Mouse (Mus musculus): ENCODE data around the gene Csde1. TPM values are rescaled to one million over a fixed set of nuclear protein-coding genes. Genes with fewer than 3 reads are reported as not detected.

Csde1 gene
- polyA plus RNA-seq (2016; fragmentation: Nextera tagmentation; extraction: Ambion mirVana) = 532 and 540 TPM in 2 replicates

DNA sequence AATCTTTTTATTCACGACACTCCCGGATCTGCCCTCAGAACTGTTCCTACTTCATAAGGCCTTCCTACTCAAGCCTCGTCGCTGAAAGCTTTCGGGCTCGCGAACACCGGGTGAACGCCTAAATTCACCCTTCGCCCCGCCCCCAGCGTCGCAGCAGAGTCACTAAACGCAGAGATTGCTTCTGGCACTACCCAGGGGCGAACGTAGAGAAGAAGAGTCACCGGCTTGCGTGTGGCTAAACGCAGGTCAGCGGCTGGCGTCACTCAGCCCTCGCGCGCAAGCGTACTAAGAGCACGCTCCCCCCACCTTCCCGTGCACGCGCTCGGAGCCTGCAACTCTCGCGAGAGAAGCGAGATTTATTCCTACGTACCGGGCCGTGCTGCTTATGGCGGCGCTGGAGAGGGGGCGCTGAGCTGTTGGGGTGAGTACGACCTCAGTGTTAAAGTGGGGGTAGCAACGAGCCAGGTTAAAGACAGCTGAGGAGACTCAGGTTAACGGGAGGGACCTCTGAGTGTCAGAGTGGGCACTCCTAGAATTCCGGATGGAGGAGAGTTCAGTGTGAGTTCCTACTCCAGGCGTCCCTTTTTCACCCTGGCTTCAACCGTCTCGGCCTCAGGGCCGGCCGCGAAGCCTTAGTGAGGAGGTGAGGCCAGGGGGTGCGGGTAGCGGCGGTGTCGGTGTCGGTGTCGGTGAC, at the start of gene Csde1:
TSS of gene Csde1 (plus strand) at position 178 of the 694 bp plus-strand sequence.
- Histone ChIP-seq H3K36me3 (replicated peaks) (no peaks in the 10 kb centered on the region; the same call in 1 of the 2 replicates), H3K4me2 (peak within 1 kb of the TSS; percentile 70), H3K4me1 (peaks cover 13% of the 10 kb centered on the region), H3K9ac (peak within 1 kb of the TSS; percentile 96), H3K27me3 (no peaks in the 10 kb centered on the region), H3K27ac (peak within 1 kb of the TSS; percentile 96), H3K4me3 (replicated peaks) (peak within 1 kb of the TSS; percentile 84), H3K9me3 (no peaks in the 10 kb centered on the region)
- peak; percentile 93 for ATAC-seq (ENCODE audit: low FRiP score)
- under 1% methylated on average over 55 of the region's 55 CpGs for WGBS

DNA sequence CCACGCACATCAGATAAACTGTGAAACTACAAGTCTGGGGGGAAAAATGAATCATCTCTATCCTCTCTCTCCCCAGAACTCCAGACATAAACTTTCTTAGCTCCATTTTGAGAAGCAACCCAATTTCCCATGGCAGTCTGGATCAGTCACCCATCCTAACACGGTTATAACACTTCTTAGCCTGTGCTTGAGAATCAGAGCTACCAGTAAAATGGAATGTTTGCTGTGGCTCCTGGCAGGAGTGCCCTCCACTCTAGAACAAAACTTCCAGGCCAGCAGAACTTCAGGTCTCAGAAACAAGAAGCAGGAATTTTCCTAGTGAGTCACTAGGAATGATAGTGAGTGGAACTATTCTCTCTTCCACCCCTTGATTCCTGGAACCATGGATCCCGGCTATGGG, 49.7 kb upstream of the Csde1 start:
- Histone ChIP-seq H3K4me3 (replicated peaks) (no peak overlapping the region), H3K9me3 (no peaks in the 10 kb centered on the region), H3K27ac (no peak overlapping the region), H3K36me3 (replicated peaks) (no peaks in the 10 kb centered on the region), H3K4me1 (peaks cover 13% of the 10 kb centered on the region), H3K27me3 (0 out of 2 replicates have a peak, but pooled peaks cover 3% of the 10 kb centered on the region), H3K9ac (no peak overlapping the region), H3K4me2 (no peak overlapping the region)
- no peak for ATAC-seq (ENCODE audit: low FRiP score)
- 87% methylated on average over 3 of the region's 3 CpGs for WGBS

DNA sequence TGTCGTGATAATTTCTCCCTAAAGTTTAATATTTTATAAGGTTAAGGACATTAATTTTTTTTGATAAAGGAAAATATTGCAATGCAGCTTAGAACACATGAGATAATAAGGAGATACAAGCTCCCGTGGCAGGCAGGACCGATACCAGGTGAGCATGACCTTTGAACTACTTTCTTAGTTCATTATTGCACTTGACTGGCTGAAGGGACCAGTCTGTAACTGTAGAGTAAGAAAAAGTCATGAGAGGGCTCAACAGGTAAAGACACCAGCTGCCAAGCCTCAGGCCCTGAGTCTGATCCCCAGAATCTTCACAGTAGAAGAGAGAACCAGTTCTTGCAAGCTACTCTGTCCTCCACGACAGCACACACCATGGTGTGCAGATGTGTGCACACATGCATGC, 43.3 kb upstream of the Csde1 start:
- Histone ChIP-seq H3K4me2 (no peak overlapping the region), H3K27ac (no peak overlapping the region), H3K9me3 (no peaks in the 10 kb centered on the region), H3K9ac (no peak overlapping the region), H3K27me3 (no peaks in the 10 kb centered on the region), H3K4me3 (replicated peaks) (no peak overlapping the region), H3K4me1 (peaks cover 9% of the 10 kb centered on the region), H3K36me3 (replicated peaks) (no peaks in the 10 kb centered on the region)
- WGBS = 81% methylated on average over 4 of the region's 4 CpGs
- no peak for ATAC-seq (ENCODE audit: low FRiP score)

DNA sequence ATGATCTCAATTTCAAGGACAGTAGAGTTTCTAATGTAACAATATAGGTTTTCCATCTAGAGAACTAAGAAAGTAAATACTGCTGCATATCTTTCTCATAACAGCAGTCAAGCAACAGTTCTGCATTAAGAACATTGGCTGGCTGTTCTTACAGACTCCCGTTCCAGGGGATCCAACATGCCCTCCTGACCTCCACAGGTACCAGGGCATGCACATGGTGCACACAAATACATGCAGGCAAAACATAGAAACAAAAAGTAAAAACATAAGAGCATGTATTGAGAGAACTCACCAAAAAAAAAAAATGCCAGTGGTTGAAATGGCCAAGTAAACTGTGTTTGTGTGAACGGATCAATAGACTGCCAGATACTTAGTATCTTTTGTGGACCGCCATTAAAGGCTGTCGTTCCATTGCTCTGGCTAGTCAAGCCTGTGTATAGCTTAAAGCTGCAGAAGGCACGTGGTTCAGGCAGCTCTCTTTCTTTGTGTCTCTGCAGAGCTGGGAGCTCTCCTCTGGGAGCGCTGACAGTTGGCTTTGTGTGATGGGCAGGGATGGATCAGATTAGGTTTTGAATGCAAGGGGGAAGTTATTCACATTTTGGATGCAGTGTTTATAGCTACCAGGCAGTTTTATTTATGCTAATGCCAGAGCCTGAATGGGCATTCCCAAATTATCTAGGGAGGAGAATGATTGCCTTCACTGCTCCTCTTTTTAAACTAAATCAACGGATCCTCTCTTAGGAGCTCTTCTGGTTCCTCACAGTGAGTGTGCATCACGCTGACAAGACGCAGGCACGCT, 40.5 kb upstream of the Csde1 start:
- peak; percentile 96 for ATAC-seq (ENCODE audit: low FRiP score)
- Histone ChIP-seq H3K4me3 (replicated peaks) (no peak overlapping the region), H3K9me3 (no peaks in the 10 kb centered on the region), H3K9ac (no peak overlapping the region), H3K4me2 (peak overlapping the region; percentile 43), H3K36me3 (replicated peaks) (no peaks in the 10 kb centered on the region), H3K4me1 (peaks cover 7% of the 10 kb centered on the region), H3K27me3 (no peaks in the 10 kb centered on the region), H3K27ac (peak overlapping the region; percentile 70)
- WGBS = 7% methylated on average over 10 of the region's 10 CpGs

DNA sequence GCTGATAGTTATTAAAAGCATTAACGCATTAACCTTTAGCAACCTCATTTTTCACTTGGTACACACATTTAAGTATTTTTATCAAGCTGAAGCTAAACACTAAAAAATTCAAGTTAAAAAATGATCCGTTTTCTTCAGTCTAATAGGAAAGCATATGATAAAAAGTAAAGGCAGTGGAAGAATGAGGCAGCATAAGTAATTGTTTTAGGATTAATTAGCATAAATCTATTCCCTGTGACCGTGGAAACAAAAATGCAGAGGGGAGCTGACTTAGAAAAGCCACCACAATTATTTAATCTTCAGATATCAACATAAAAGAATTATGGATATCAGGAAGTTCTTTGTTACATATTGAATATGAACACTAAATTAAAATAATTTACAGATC, 39.9 kb upstream of the Csde1 start:
- peak overlapping the region; percentile 43 for H3K4me2 ChIP-seq
- no peak overlapping the region for H3K9ac ChIP-seq
- WGBS = 25% methylated on average over 3 of the region's 3 CpGs
- no peaks in the 10 kb centered on the region for H3K9me3 ChIP-seq
- no peak overlapping the region for H3K4me3 ChIP-seq (replicated peaks)
- ATAC-seq (ENCODE audit: low FRiP score) = no peak
- H3K27ac ChIP-seq = peak overlapping the region; percentile 70
- H3K36me3 ChIP-seq (replicated peaks) = no peaks in the 10 kb centered on the region
- peaks cover 5% of the 10 kb centered on the region for H3K4me1 ChIP-seq
- no peaks in the 10 kb centered on the region for H3K27me3 ChIP-seq

DNA sequence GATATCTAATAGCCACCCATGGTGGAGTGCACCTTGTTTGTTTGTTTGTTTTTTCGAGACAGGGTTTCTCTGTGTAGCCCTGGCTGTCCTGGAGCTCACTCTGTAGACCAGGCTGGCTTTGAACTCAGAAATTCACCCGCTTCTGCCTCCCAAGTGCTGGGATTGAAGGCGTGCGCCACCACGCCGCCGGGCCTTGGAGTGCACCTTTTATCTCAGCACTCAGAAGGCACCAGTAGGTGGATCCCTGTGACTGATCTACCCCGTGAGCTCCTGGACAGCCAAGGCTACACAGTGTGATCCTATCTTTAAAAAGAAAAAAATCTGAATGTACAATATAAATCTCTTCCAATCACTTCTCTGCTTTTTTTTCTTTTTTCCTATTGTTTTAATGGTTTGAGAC, 29.2 kb upstream of the Csde1 start:
- no peaks in the 10 kb centered on the region for H3K9me3 ChIP-seq
- peaks cover 3% of the 10 kb centered on the region for H3K4me1 ChIP-seq
- ATAC-seq (ENCODE audit: low FRiP score) = no peak
- no peak overlapping the region for H3K4me2 ChIP-seq
- no peaks in the 10 kb centered on the region for H3K27me3 ChIP-seq
- no peaks in the 10 kb centered on the region for H3K36me3 ChIP-seq (replicated peaks)
- no peak overlapping the region for H3K27ac ChIP-seq
- no peak overlapping the region for H3K9ac ChIP-seq
- H3K4me3 ChIP-seq (replicated peaks) = no peak overlapping the region
- 82% methylated on average over 8 of the region's 8 CpGs for WGBS

DNA sequence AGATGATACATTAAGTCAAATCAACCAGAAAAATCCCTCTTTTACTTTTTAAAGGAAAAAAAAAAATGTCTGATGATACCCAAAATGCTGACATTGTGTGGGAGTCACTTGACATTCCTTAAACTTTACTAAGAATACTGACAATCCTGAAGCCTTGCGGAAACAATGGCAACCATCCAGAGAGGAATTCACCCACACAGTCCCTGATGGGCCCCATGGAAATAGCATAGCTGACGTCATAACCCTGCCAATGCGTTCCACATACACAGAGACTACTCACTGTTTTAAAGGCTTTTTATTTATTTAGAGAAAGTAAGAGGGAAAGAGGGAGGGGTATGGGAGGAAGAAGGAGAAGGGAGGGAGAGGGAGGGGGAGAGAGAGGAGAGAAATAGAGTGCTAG, 27.3 kb upstream of the Csde1 start:
- no peak overlapping the region for H3K27ac ChIP-seq
- no peaks in the 10 kb centered on the region for H3K9me3 ChIP-seq
- H3K4me2 ChIP-seq = no peak overlapping the region
- no peaks in the 10 kb centered on the region for H3K27me3 ChIP-seq
- WGBS = 54% methylated on average over 3 of the region's 3 CpGs
- ATAC-seq (ENCODE audit: low FRiP score) = no peak
- no peaks in the 10 kb centered on the region for H3K36me3 ChIP-seq (replicated peaks)
- peaks cover 12% of the 10 kb centered on the region for H3K4me1 ChIP-seq
- H3K4me3 ChIP-seq (replicated peaks) = no peak overlapping the region
- H3K9ac ChIP-seq = no peak overlapping the region

DNA sequence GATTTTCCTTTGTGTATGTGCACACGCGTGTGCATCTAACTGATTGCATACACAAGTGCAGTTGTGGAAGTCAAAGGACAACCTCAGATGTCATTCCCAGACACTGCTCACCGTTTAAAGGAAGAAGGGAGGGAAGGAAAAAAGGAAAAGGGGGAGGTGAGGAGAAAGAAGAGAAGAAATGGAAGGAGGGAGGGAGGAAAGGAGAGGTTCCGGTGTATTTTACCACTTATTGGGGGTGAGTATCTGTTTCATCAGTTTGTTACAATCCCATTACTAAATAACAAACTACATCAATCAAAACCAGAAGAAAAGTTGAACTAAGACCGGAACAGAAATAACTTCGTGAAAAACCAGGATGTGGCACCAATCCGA, 25.0 kb upstream of the Csde1 start:
- Histone ChIP-seq H3K27ac (peak overlapping the region; percentile 89; the same call in 1 of the 2 replicates), H3K4me3 (replicated peaks) (peak overlapping the region; percentile 79), H3K4me1 (peaks cover 12% of the 10 kb centered on the region), H3K9me3 (0 out of 2 replicates have a peak, but pooled peaks cover 2% of the 10 kb centered on the region), H3K4me2 (peak overlapping the region; percentile 63), H3K9ac (peak overlapping the region; percentile 83; the same call in 1 of the 2 replicates), H3K36me3 (replicated peaks) (peaks cover 23% of the 10 kb centered on the region), H3K27me3 (no peaks in the 10 kb centered on the region)
- WGBS = 55% methylated on average over 7 of the region's 7 CpGs
- peak; percentile 4; the same call in 1 of the 2 replicates for ATAC-seq (ENCODE audit: low FRiP score)

DNA sequence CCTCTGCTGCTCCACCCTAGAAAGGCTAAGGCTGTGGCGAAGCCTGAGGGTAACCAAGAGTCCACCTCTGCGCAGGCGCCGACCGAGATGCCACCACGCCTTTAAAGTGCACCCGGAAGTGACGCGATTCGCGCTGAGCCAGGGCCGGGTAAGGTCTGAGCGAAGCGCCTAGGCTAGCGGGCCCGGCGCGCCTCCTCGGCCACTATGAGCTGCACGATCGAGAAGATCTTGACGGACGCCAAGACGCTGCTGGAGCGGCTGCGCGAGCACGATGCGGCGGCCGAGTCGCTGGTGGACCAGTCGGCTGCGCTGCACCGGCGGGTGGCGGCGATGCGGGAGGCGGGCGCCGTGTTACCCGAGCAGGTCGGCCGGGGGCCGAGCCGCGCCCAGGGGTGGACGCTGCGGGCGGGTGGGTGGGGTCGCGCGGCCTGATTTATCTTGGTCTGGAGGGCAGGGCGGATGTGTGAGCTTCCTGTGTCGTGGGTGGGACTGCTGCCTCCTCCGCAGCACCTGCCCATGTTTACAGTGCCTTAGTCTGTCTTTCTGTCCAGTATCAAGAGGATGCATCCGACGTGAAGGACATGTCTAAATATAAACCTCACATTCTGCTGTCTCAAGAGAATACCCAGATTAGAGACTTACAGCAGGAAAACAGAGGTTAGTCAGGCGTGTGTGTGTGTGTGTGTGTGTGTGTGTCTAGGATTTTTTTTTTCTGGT, 24.5 kb upstream of the Csde1 start, which contains the start of gene Sike1:
TSS of gene Sike1 (plus strand) at position 104 of the 717 bp plus-strand sequence.
- H3K4me1 ChIP-seq = peaks cover 12% of the 10 kb centered on the region
- peak within 1 kb of the TSS; percentile 83 for H3K9ac ChIP-seq
- H3K27ac ChIP-seq = peak within 1 kb of the TSS; percentile 89
- H3K36me3 ChIP-seq (replicated peaks) = peaks cover 28% of the 10 kb centered on the region
- H3K27me3 ChIP-seq = no peaks in the 10 kb centered on the region
- peak; percentile 99 for ATAC-seq (ENCODE audit: low FRiP score)
- peak within 1 kb of the TSS; percentile 63 for H3K4me2 ChIP-seq
- 0 out of 2 replicates have a peak, but pooled peaks cover 6% of the 10 kb centered on the region for H3K9me3 ChIP-seq
- WGBS = under 1% methylated on average over 58 of the region's 60 CpGs
- peak within 1 kb of the TSS; percentile 79 for H3K4me3 ChIP-seq (replicated peaks)

DNA sequence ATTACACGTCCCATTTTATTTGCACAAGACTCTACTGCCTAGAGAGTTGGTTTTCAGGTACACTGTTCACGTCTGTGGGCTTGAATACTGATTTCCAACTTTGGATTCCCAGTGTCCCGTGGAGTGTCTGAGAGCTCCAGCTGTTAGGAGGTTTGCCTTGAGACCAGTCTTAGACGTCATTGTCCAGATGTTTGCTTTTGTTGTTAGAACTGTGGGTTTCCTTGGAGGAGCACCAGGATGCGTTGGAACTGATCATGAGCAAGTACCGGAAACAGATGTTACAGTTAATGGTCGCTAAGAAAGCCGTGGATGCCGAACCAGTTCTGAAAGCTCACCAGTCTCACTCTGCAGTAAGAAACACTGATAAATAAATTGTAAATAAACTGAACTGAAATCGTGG, 23.2 kb upstream of the Csde1 start:
- Histone ChIP-seq H3K4me3 (replicated peaks) (no peak overlapping the region), H3K36me3 (replicated peaks) (peaks cover 38% of the 10 kb centered on the region), H3K9ac (no peak overlapping the region)

DNA sequence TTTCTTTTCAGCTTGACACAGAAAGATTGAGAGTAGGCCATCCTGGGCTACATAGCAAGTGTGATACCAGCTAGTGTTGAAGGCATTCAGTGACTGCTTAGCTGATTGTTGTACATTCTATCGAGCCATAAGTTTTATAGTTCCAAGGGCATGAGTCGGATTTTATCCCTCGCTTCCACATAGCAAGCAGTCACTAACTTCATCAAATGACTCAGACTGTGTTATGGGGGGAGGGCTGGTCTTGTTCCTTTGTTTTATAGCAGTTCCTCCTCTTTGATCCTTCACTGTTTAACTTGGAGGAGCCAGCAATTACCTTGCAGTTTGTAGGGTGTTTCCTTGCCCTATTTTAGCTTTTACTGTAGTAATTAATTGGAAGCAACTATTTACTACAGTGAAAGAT, 22.6 kb upstream of the Csde1 start:
- no peaks in the 10 kb centered on the region for H3K27me3 ChIP-seq
- H3K4me1 ChIP-seq = peaks cover 12% of the 10 kb centered on the region
- 97% methylated on average over 3 of the region's 3 CpGs for WGBS
- no peak overlapping the region for H3K27ac ChIP-seq
- 0 out of 2 replicates have a peak, but pooled peaks cover 6% of the 10 kb centered on the region for H3K9me3 ChIP-seq
- no peak overlapping the region for H3K4me2 ChIP-seq
- ATAC-seq (ENCODE audit: low FRiP score) = no peak
- no peak overlapping the region for H3K4me3 ChIP-seq (replicated peaks)
- H3K36me3 ChIP-seq (replicated peaks) = peaks cover 43% of the 10 kb centered on the region
- H3K9ac ChIP-seq = no peak overlapping the region

More for the DNA sequence above, 23.2 kb upstream of the Csde1 start:
- Histone ChIP-seq H3K4me2 (no peak overlapping the region), H3K9me3 (0 out of 2 replicates have a peak, but pooled peaks cover 6% of the 10 kb centered on the region), H3K27ac (no peak overlapping the region), H3K4me1 (peaks cover 12% of the 10 kb centered on the region), H3K27me3 (no peaks in the 10 kb centered on the region)
- 84% methylated on average over 10 of the region's 10 CpGs for WGBS
- no peak for ATAC-seq (ENCODE audit: low FRiP score)

DNA sequence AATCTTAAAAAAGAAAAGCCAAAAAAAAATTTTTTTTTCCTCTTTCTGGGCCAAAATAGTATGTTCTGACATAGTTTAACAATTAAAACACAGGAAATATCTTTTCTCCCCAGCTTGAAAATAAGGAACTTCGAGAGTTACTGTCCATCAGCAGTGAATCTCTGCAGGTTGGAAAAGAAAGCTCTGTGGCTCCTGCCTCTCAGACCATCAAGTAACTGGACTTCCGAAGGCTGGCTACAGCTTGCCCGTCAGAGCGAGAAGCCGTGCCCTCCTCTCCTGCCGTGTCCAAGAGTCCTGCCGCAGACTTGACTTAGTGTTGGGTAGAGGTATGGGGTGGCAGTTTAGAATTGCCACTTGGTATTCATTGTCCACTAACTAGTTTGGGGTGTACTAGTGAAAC, 18.6 kb upstream of the Csde1 start:
- Histone ChIP-seq H3K9ac (no peak overlapping the region), H3K9me3 (0 out of 2 replicates have a peak, but pooled peaks cover 6% of the 10 kb centered on the region), H3K4me1 (peaks cover 5% of the 10 kb centered on the region), H3K36me3 (replicated peaks) (peaks cover 70% of the 10 kb centered on the region), H3K4me3 (replicated peaks) (no peak overlapping the region), H3K27ac (no peak overlapping the region), H3K27me3 (no peaks in the 10 kb centered on the region), H3K4me2 (no peak overlapping the region)
- ATAC-seq (ENCODE audit: low FRiP score) = no peak
- 97% methylated on average over 7 of the region's 7 CpGs for WGBS
